Mouse (Mus musculus): ENCODE data around the gene Card19. TPM values are rescaled to one million over a fixed set of nuclear protein-coding genes. Genes with fewer than 3 reads are reported as not detected.

The Card19 gene
- polyA plus RNA-seq, 1 experiment, result 30.4 TPM

- no peak for DNase-seq (ENCODE audit: extremely low spot score in 1 of 2, low spot score in 1 of 2)
Measured at GRCm38 (mm10) chr13:49233792-49234572, 18.1 kb upstream of the Card19 start.

- DNase-seq (ENCODE audit: extremely low spot score in 1 of 2, low spot score in 1 of 2), result no peak
Measured at GRCm38 (mm10) chr13:49225633-49226032, 9.8 kb upstream of the Card19 start.

- no peak for DNase-seq (ENCODE audit: extremely low spot score in 1 of 2, low spot score in 1 of 2)
Measured at GRCm38 (mm10) chr13:49225159-49225558, 9.3 kb upstream of the Card19 start.

- no peak for DNase-seq (ENCODE audit: extremely low spot score in 1 of 2, low spot score in 1 of 2)
Measured at GRCm38 (mm10) chr13:49224729-49225128, 8.9 kb upstream of the Card19 start.

GRCm38 (mm10) chr13:49224314-49224713, 8.5 kb upstream of the Card19 start:
- DNase-seq (ENCODE audit: extremely low spot score in 1 of 2, low spot score in 1 of 2), result no peak

GRCm38 (mm10) chr13:49220912-49221311, 5.1 kb upstream of the Card19 start:
- no peak for DNase-seq (ENCODE audit: extremely low spot score in 1 of 2, low spot score in 1 of 2)

- DNase-seq (ENCODE audit: extremely low spot score in 1 of 2, low spot score in 1 of 2), result no peak
Measured at GRCm38 (mm10) chr13:49219367-49219766, 3.5 kb upstream of the Card19 start.

- no peak for DNase-seq (ENCODE audit: extremely low spot score in 1 of 2, low spot score in 1 of 2)
Measured at GRCm38 (mm10) chr13:49218651-49219050, 2.8 kb upstream of the Card19 start.

- no peak for DNase-seq (ENCODE audit: extremely low spot score in 1 of 2, low spot score in 1 of 2)
Measured at GRCm38 (mm10) chr13:49216808-49217561, 1.1 kb upstream of the Card19 start.

- no peak for DNase-seq (ENCODE audit: extremely low spot score in 1 of 2, low spot score in 1 of 2)
Measured at GRCm38 (mm10) chr13:49216220-49216552, 349 bp upstream of the Card19 start.

- DNase-seq (ENCODE audit: extremely low spot score in 1 of 2, low spot score in 1 of 2), result no peak
Measured at GRCm38 (mm10) chr13:49215128-49215503, 721 bp downstream of the Card19 start.

GRCm38 (mm10) chr13:49214454-49214853, 1.4 kb downstream of the Card19 start:
- no peak for DNase-seq (ENCODE audit: extremely low spot score in 1 of 2, low spot score in 1 of 2)

GRCm38 (mm10) chr13:49213531-49213932, 2.3 kb downstream of the Card19 start:
- no peak for DNase-seq (ENCODE audit: extremely low spot score in 1 of 2, low spot score in 1 of 2)

GRCm38 (mm10) chr13:49212711-49213500, 2.9 kb downstream of the Card19 start:
- DNase-seq (ENCODE audit: extremely low spot score in 1 of 2, low spot score in 1 of 2), result no peak

GRCm38 (mm10) chr13:49209306-49209705, 6.5 kb downstream of the Card19 start:
- no peak for DNase-seq (ENCODE audit: extremely low spot score in 1 of 2, low spot score in 1 of 2)

- DNase-seq (ENCODE audit: extremely low spot score in 1 of 2, low spot score in 1 of 2), result no peak
Measured at GRCm38 (mm10) chr13:49206341-49206740, 9.5 kb downstream of the Card19 start.

GRCm38 (mm10) chr13:49205381-49205998, 10.3 kb downstream of the Card19 start:
- DNase-seq (ENCODE audit: extremely low spot score in 1 of 2, low spot score in 1 of 2), result peak; percentile 58 to 88

GRCm38 (mm10) chr13:49202556-49202955, 13.3 kb downstream of the Card19 start:
- DNase-seq (ENCODE audit: extremely low spot score in 1 of 2, low spot score in 1 of 2), result no peak

- DNase-seq (ENCODE audit: extremely low spot score in 1 of 2, low spot score in 1 of 2), result no peak
Measured at GRCm38 (mm10) chr13:49200688-49201087, 15.1 kb downstream of the Card19 start.

GRCm38 (mm10) chr13:49199891-49200290, 15.9 kb downstream of the Card19 start:
- no peak for DNase-seq (ENCODE audit: extremely low spot score in 1 of 2, low spot score in 1 of 2)

GRCm38 (mm10) chr13:49198734-49199133, 17.1 kb downstream of the Card19 start:
- DNase-seq (ENCODE audit: extremely low spot score in 1 of 2, low spot score in 1 of 2), result no peak
